Mouse (Mus musculus): Measurements from ENCODE around the gene Egf. TPM values are rescaled to one million over a fixed set of nuclear protein-coding genes. Genes with fewer than 3 reads are reported as not detected.
A peak's percentile ranks its signal among the peaks of the same experiment; 100 is the strongest.

Gene Egf
- polyA plus RNA-seq, 2 experiments: 1.9 to 3.7 TPM

DNA sequence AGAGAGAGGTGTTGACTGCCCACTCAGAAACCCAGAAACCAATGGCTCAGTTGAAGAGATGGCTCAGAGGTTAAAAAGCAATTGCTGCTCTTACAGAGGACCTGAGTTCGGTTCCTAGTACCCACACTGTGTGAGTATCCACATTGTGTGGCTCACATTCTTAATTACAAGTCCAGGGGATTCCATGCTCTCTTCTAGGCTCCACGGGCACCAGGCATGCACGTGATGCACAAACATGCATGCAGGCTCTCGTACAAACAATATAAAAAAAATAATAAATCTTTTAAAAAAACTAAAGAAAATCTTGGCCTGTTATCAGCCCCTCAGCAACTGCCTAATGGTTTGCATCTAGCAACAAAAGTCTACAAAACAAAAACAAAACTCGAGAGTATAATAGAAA lies 30.6 kb downstream of the Egf start:
- H3K4me3 ChIP-seq (replicated peaks; ENCODE audit: low read length): peak overlapping the region; percentile 56
- ATAC-seq (ENCODE audit: low FRiP score, low read depth) (0 out of 2 replicates have a peak, but pooled peaks have one; percentile 2), DNase-seq (ENCODE audit: low spot score) (no peak)
- H3K27me3 ChIP-seq (ENCODE audit: control insufficient read depth, insufficient read depth, low read length): no peaks in the 10 kb centered on the region
- peaks cover 3% of the 10 kb centered on the region for H3K4me1 ChIP-seq (ENCODE audit: control insufficient read depth, insufficient read depth, low read length)
- H3K9me3 ChIP-seq (ENCODE audit: control insufficient read depth, low read length): no peaks in the 10 kb centered on the region
- TF ChIP-seq POLR2A (IDR thresholded peaks at IDR 0.05; ENCODE audit: borderline replicate concordance, extremely low read depth, insufficient read depth, insufficient read length): no peak
- peak overlapping the region; percentile 80 for H3K4me2 ChIP-seq (replicated peaks; ENCODE audit: low read depth, low read length, severe bottlenecking)
- peak overlapping the region; percentile 59 for H3K9ac ChIP-seq (ENCODE audit: low read depth, low read length, severe bottlenecking)
- H3K27ac ChIP-seq (replicated peaks; ENCODE audit: low read depth, low read length): peak overlapping the region; percentile 77; the same call in 1 of the 2 replicates
- H3K36me3 ChIP-seq (ENCODE audit: control insufficient read depth, insufficient read depth, low read length): no peaks in the 10 kb centered on the region
- WGBS: 76% methylated on average over 5 of the region's 5 CpGs

GRCm38 (mm10) chr3:129723311-129723710 lies 31.8 kb downstream of the Egf start:
- H3K9me3 ChIP-seq (ENCODE audit: control insufficient read depth, low read length): no peaks in the 10 kb centered on the region

DNA sequence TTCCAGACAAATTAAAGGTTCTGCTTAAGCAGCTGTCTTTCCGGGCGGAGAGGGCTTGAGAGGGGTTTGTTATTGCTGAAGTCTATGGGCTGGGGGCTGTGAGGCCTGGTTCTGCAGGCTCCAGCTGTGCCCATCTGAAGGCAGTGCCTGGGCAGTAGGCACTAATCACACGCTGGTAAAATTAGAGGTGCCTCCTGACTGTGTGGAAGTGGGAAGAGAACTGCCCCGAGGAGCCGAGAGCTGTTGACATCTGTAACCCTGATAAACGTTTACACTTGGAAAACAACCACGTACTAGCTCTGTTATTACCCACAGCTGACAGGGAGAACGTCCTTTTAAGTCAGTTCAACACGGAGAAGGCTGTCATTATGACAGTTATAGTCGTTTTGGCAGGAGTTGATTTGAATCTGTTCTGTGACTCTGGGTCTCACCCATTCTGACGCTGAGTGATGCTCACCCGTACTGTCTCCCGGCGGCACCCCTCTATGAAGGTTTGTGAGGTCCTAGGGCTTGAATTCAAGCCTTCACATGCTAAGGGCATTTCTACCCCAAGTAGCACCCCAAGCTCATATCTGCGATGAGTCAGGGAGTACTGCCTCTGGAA lies 40.5 kb downstream of the Egf start:
- DNase-seq (ENCODE audit: low spot score) (no peak), ATAC-seq (ENCODE audit: low FRiP score, low read depth) (no peak)
- no peaks in the 10 kb centered on the region for H3K36me3 ChIP-seq (ENCODE audit: control insufficient read depth, insufficient read depth, low read length)
- no peak overlapping the region for H3K9ac ChIP-seq (ENCODE audit: low read depth, low read length, severe bottlenecking)
- H3K4me3 ChIP-seq (replicated peaks; ENCODE audit: low read length): no peak overlapping the region
- no peak for TF ChIP-seq POLR2A (IDR thresholded peaks at IDR 0.05; ENCODE audit: borderline replicate concordance, extremely low read depth, insufficient read depth, insufficient read length)
- no peaks in the 10 kb centered on the region for H3K27me3 ChIP-seq (ENCODE audit: control insufficient read depth, insufficient read depth, low read length)
- H3K9me3 ChIP-seq (ENCODE audit: control insufficient read depth, low read length): no peaks in the 10 kb centered on the region
- H3K27ac ChIP-seq (replicated peaks; ENCODE audit: low read depth, low read length): no peak overlapping the region
- H3K4me2 ChIP-seq (replicated peaks; ENCODE audit: low read depth, low read length, severe bottlenecking): no peak overlapping the region
- WGBS: 43% methylated on average over 15 of the region's 15 CpGs
- no peaks in the 10 kb centered on the region for H3K4me1 ChIP-seq (ENCODE audit: control insufficient read depth, insufficient read depth, low read length)

More at GRCm38 (mm10) chr3:129723311-129723710, 31.8 kb downstream of the Egf start:
- Histone ChIP-seq H3K4me3 (replicated peaks; ENCODE audit: low read length) (no peak overlapping the region), H3K4me2 (replicated peaks; ENCODE audit: low read depth, low read length, severe bottlenecking) (no peak overlapping the region), H3K27ac (replicated peaks; ENCODE audit: low read depth, low read length) (no peak overlapping the region), H3K4me1 (ENCODE audit: control insufficient read depth, insufficient read depth, low read length) (peaks cover 3% of the 10 kb centered on the region), H3K36me3 (ENCODE audit: control insufficient read depth, insufficient read depth, low read length) (no peaks in the 10 kb centered on the region), H3K9ac (ENCODE audit: low read depth, low read length, severe bottlenecking) (no peak overlapping the region), H3K27me3 (ENCODE audit: control insufficient read depth, insufficient read depth, low read length) (no peaks in the 10 kb centered on the region)
- WGBS: 80% methylated on average over 4 of the region's 4 CpGs
- ATAC-seq (ENCODE audit: low FRiP score, low read depth): no peak
- DNase-seq (ENCODE audit: low spot score): no peak
- TF ChIP-seq POLR2A (IDR thresholded peaks at IDR 0.05; ENCODE audit: borderline replicate concordance, extremely low read depth, insufficient read depth, insufficient read length): no peak

DNA sequence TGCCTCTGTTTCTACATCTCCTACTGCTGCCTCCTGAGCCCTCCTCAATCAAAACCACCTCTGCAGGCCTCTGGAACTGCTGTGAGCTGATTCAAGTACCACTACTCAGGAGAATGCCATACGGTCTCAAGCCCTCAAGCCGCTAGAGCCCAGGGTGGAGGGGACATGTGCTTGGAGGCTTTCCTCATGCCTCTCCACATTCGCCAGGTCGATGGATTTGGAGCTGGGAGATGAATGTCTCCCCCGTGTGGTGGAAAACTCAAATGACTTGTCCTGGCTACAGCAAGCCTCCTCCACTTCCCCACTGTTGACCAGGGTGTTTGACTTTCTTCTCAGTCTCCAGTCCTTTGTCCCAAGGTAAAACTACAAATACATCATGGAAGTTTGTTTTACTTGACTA lies 47.0 kb downstream of the Egf start:
- Histone ChIP-seq H3K4me2 (replicated peaks; ENCODE audit: low read depth, low read length, severe bottlenecking) (no peak overlapping the region), H3K4me1 (ENCODE audit: control insufficient read depth, insufficient read depth, low read length) (no peaks in the 10 kb centered on the region), H3K36me3 (ENCODE audit: control insufficient read depth, insufficient read depth, low read length) (no peaks in the 10 kb centered on the region), H3K9ac (ENCODE audit: low read depth, low read length, severe bottlenecking) (no peak overlapping the region), H3K9me3 (ENCODE audit: control insufficient read depth, low read length) (no peaks in the 10 kb centered on the region), H3K4me3 (replicated peaks; ENCODE audit: low read length) (no peak overlapping the region), H3K27me3 (ENCODE audit: control insufficient read depth, insufficient read depth, low read length) (no peaks in the 10 kb centered on the region), H3K27ac (replicated peaks; ENCODE audit: low read depth, low read length) (no peak overlapping the region)
- WGBS: 10% methylated on average over 5 of the region's 5 CpGs
- TF ChIP-seq POLR2A (IDR thresholded peaks at IDR 0.05; ENCODE audit: borderline replicate concordance, extremely low read depth, insufficient read depth, insufficient read length): no peak
- no peak; the same call in 1 of the 2 replicates for ATAC-seq (ENCODE audit: low FRiP score, low read depth)
- peak; percentile 44 for DNase-seq (ENCODE audit: low spot score)

DNA sequence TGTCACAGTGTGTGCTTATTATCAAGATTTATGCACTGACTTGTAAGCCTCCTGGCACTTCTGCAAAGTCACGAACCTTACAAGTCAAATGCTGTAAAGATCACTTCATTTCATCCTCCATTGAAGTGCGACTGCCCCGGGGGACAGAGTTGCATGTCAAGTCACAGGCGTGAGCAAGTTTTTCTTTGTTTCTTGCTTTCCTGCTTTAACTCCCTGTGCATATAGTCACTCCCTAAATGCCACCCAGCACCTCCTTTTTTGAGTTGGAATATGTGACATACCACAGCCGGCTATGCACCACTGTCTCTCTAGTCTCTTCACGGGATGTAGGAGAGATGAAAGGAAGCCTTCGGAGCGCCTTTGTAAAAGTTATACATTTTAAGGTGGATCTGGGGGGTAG lies 56.2 kb downstream of the Egf start:
- H3K27me3 ChIP-seq (ENCODE audit: control insufficient read depth, insufficient read depth, low read length): no peaks in the 10 kb centered on the region
- no peak overlapping the region for H3K4me2 ChIP-seq (replicated peaks; ENCODE audit: low read depth, low read length, severe bottlenecking)
- no peaks in the 10 kb centered on the region for H3K36me3 ChIP-seq (ENCODE audit: control insufficient read depth, insufficient read depth, low read length)
- DNase-seq (ENCODE audit: low spot score) (no peak), ATAC-seq (ENCODE audit: low FRiP score, low read depth) (no peak)
- no peak for TF ChIP-seq POLR2A (IDR thresholded peaks at IDR 0.05; ENCODE audit: borderline replicate concordance, extremely low read depth, insufficient read depth, insufficient read length)
- WGBS: 74% methylated on average over 8 of the region's 8 CpGs
- no peak overlapping the region for H3K4me3 ChIP-seq (replicated peaks; ENCODE audit: low read length)
- no peaks in the 10 kb centered on the region for H3K9me3 ChIP-seq (ENCODE audit: control insufficient read depth, low read length)
- no peak overlapping the region for H3K27ac ChIP-seq (replicated peaks; ENCODE audit: low read depth, low read length)
- no peak overlapping the region for H3K9ac ChIP-seq (ENCODE audit: low read depth, low read length, severe bottlenecking)
- H3K4me1 ChIP-seq (ENCODE audit: control insufficient read depth, insufficient read depth, low read length): no peaks in the 10 kb centered on the region
